Mouse (Mus musculus) urinary bladder, adult 18-20 months (tissue): Measurements from ENCODE around the gene Thra.

Source experiments
- DNase-seq, 2 experiments: peaks; one replicate each; pipeline ENCODE4 v3.0.0; 2022; ENCODE audit warnings: low spot score in 2 of 2, mixed read lengths in 2 of 2

The Thra gene

GRCm38 (mm10) chr11:98765421-98766309 lies 25.2 kb downstream of the Thra start:
- DNase-seq = no peak

- DNase-seq = no peak
Observed at GRCm38 (mm10) chr11:98766346-98766745, 25.9 kb downstream of the Thra start.

GRCm38 (mm10) chr11:98766816-98767215 lies 26.4 kb downstream of the Thra start:
- no peak for DNase-seq

- DNase-seq = no peak
Observed at GRCm38 (mm10) chr11:98767276-98767675, 26.8 kb downstream of the Thra start.

- no peak for DNase-seq
Observed at GRCm38 (mm10) chr11:98767713-98768112, 27.3 kb downstream of the Thra start.

- no peak for DNase-seq
Observed at GRCm38 (mm10) chr11:98768127-98769006, 27.9 kb downstream of the Thra start.

GRCm38 (mm10) chr11:98769007-98769954 lies 28.8 kb downstream of the Thra start:
- no peak for DNase-seq

GRCm38 (mm10) chr11:98770096-98770975 lies 29.9 kb downstream of the Thra start:
- DNase-seq = no peak

- DNase-seq = no peak
Observed at GRCm38 (mm10) chr11:98771131-98771530, 30.7 kb downstream of the Thra start.

- DNase-seq = no peak
Observed at GRCm38 (mm10) chr11:98771844-98772525, 31.5 kb downstream of the Thra start.

GRCm38 (mm10) chr11:98772667-98773171 lies 32.3 kb downstream of the Thra start:
- DNase-seq = peak in 1 of 2 experiments; percentile 83

GRCm38 (mm10) chr11:98773635-98774295 lies 33.3 kb downstream of the Thra start:
- DNase-seq = peak; percentile 99 to 100

GRCm38 (mm10) chr11:98774582-98775347 lies 34.3 kb downstream of the Thra start, which contains the start of gene Nr1d1:
Nr1d1 (minus strand) TSS chr11:98775333.
- DNase-seq = no peak

- DNase-seq = peak; percentile 98 to 100
Observed at GRCm38 (mm10) chr11:98775348-98776051, 35.1 kb downstream of the Thra start.

GRCm38 (mm10) chr11:98776052-98776764 lies 35.8 kb downstream of the Thra start:
- no peak for DNase-seq

GRCm38 (mm10) chr11:98776843-98777590 lies 36.6 kb downstream of the Thra start:
- peak in 1 of 2 experiments; percentile 68 for DNase-seq
